Mouse (Mus musculus) stomach, embryonic 16.5 days (tissue): ENCODE results near the gene Usp45. TPM values are rescaled to one million over a fixed set of nuclear protein-coding genes. Genes with fewer than 3 reads are reported as not detected.
A peak's percentile ranks its signal among the peaks of the same experiment; 100 is the strongest.

Experiments
- ATAC-seq: fragments of 200-750 bp; cut with Nextera tagmentation; 2 replicates; pipeline ENCODE4 v1.8.0; 2017; ENCODE audit warnings: moderate number of reproducible peaks, moderate TSS enrichment; ENCODE audit not compliant: insufficient read depth, low FRiP score
- H3K27ac ChIP-seq: fragments of 300-500 bp; sonication (generic); 2 replicates; pipeline ENCODE4 v1.5.1; 2014; ENCODE audit warnings: low read length
- H3K27me3 ChIP-seq: fragments of 300-500 bp; sonication (generic); 2 replicates; pipeline ENCODE4 v1.6.1; 2014; ENCODE audit warnings: low read length, control low read depth, mixed read lengths; ENCODE audit not compliant: control insufficient read depth, insufficient read depth
- H3K36me3 ChIP-seq: fragments of 300-500 bp; sonication (generic); 2 replicates; pipeline ENCODE4 v1.6.1; 2014; ENCODE audit warnings: low read length; ENCODE audit not compliant: control insufficient read depth, insufficient read depth
- H3K4me1 ChIP-seq: fragments of 300-500 bp; sonication (generic); 2 replicates; pipeline ENCODE4 v1.6.1; 2014; ENCODE audit warnings: low read length, control low read depth, mixed read lengths; ENCODE audit not compliant: control insufficient read depth, insufficient read depth
- H3K4me2 ChIP-seq: fragments of 300-500 bp; sonication (generic); 2 replicates; pipeline ENCODE4 v1.6.1; 2014; ENCODE audit warnings: low read depth, low read length, mixed read lengths
- H3K4me3 ChIP-seq: fragments of 300-500 bp; sonication (generic); replicated peaks from 2 replicates; pipeline ENCODE4 v1.5.1; 2014; ENCODE audit warnings: mild to moderate bottlenecking, low read length
- H3K9ac ChIP-seq: fragments of 300-500 bp; sonication (generic); 2 replicates; pipeline ENCODE4 v1.6.1; 2014; ENCODE audit warnings: low read length
- H3K9me3 ChIP-seq: fragments of 300-500 bp; sonication (generic); replicated peaks from 2 replicates; pipeline ENCODE4 v1.6.1; 2016; ENCODE audit warnings: low read length, control low read depth; ENCODE audit not compliant: control insufficient read depth
- WGBS: fragments of 180-500 bp; shearing (Covaris S2); extraction: QIAGEN DNeasy Blood & Tissue Kit; methylation state at CpG from one replicate; pipeline ENCODE4 v1.1.7; 2014; 5-methylcytosine and 5-hydroxymethylcytosine counted together
- polyA plus RNA-seq: library from polyadenylated mRNA; unstranded; fragments of >200 nt; fragmentation: Nextera tagmentation; extraction: Ambion mirVana; gene quantifications from 2 replicates; pipeline ENCODE4 v1.2.1, GENCODE M21; 2015

The Usp45 gene
- polyA plus RNA-seq, 1 experiment from 2014 or later = 9.9 TPM

DNA sequence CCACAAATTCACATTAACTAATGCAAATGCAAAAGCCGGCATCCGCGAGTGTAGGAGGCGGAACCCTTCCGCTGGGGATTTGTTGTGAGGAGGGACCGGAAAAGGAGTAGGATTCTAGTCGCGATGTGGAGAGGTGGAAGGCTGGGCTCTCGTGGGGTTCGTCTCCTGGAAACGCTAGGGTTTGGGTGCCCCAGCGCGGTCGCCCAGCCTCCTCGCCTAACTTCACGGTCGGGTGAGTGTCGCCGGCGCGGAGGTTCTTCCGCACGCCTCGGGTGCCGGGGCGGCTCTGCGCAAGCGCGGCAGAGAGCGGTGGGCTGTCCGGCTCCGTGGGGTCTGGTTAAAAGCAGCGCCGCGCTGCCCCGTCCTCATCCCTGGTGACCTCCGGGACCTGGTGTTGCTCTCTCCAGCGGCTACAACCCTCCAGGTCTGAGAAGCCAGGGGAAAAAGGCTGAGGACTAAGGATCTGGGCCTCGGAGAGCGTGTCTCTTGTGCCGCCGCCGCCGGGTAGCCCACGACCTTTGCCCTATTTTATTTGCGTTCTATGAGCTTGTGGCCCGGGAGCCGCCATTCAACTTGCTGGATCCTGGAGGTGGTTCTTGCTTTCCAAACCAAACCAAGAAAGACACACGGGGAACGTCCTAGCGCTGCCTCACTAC lies 112.7 kb downstream of the Usp45 start, which contains the start of gene Coq3:
Coq3 (plus strand) TSS at position 109 of the 656 bp plus-strand sequence.
- H3K27me3 ChIP-seq = no peaks in the 10 kb centered on the region
- peak; percentile 91 for ATAC-seq
- under 1% methylated on average over 51 of the region's 51 CpGs for WGBS

DNA sequence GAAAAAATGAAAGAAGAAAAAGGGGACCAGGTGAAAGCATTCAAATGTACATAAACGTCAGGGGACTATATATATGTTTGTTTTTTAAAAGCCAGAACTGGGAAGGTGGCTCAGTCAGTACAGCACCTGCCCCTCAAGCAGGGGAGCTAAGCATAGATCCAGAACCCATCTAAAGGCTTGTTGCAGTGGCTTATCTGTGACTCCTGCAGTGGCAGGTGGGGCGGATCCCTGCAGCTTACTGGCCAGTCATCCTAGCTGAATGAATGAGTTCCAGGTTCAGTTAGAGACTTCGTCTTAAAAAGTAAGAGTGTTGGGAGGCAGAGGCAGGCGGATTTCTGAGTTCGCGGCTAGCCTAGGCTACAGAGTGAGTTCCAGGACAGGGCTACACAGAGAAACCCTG lies 115.8 kb downstream of the Usp45 start:
- H3K4me1 ChIP-seq = peaks cover 6% of the 10 kb centered on the region; the same call in 1 of the 2 replicates
- H3K9ac ChIP-seq = no peak overlapping the region
- H3K9me3 ChIP-seq = no peaks in the 10 kb centered on the region
- 90% methylated on average over 6 of the region's 6 CpGs for WGBS
- no peak overlapping the region for H3K4me3 ChIP-seq
- H3K36me3 ChIP-seq = no peaks in the 10 kb centered on the region
- H3K27me3 ChIP-seq = no peaks in the 10 kb centered on the region
- H3K27ac ChIP-seq = no peak overlapping the region
- ATAC-seq = no peak
- H3K4me2 ChIP-seq = no peak overlapping the region

More for the DNA sequence above, 112.7 kb downstream of the Usp45 start, which contains the start of gene Coq3:
- Histone ChIP-seq H3K36me3 (no peaks in the 10 kb centered on the region), H3K4me1 (peaks cover 6% of the 10 kb centered on the region; the same call in 1 of the 2 replicates), H3K4me3 (peak within 1 kb of the TSS; percentile 70), H3K9me3 (no peaks in the 10 kb centered on the region), H3K4me2 (peak within 1 kb of the TSS; percentile 86), H3K27ac (peak within 1 kb of the TSS; percentile 95), H3K9ac (peak within 1 kb of the TSS; percentile 72)

DNA sequence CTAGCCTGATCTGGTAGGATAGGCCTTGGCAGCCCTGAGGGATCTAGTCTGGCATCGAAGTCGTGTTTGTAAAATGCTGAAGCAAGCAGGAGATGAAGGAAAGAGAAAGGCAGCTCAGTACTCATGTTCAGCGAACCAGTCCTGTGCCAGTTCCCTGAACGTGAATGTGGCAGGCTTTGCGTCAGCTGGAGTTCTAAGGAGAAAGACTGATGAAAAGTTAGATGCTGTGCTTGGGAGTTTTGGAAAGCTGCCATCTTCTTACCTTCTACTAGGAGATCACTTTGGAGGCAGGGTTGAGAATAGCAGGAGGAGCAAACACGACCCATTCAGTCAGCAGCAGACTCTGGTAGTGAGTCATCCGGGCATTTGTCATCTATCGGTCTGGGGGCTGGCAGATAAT lies 118.9 kb downstream of the Usp45 start:
- no peak for ATAC-seq

More for the DNA sequence above, 118.9 kb downstream of the Usp45 start:
- H3K36me3 ChIP-seq = no peaks in the 10 kb centered on the region
- WGBS = 68% methylated on average over 8 of the region's 8 CpGs
- no peak overlapping the region for H3K9ac ChIP-seq
- H3K4me3 ChIP-seq = no peak overlapping the region
- H3K9me3 ChIP-seq = no peaks in the 10 kb centered on the region
- no peaks in the 10 kb centered on the region for H3K27me3 ChIP-seq
- H3K4me2 ChIP-seq = no peak overlapping the region
- H3K27ac ChIP-seq = no peak overlapping the region
- no peaks in the 10 kb centered on the region for H3K4me1 ChIP-seq

Other genes with a start within 250 kb of the Usp45 start
- gene Prdm13, start 81.2 kb upstream of the Usp45 start, polyA plus RNA-seq = not detected in 2 replicates
- gene Ccnc, start 39.5 kb upstream of the Usp45 start, polyA plus RNA-seq = 37.0 and 42.1 TPM in 2 replicates
- gene Tstd3, start 56 bp downstream of the Usp45 start, polyA plus RNA-seq = 13.9 and 15.2 TPM in 2 replicates
- 119 and 128 TPM in 2 replicates for gene Pnisr, start 80.4 kb downstream of the Usp45 start, polyA plus RNA-seq
- 14.8 and 15.7 TPM in 2 replicates for gene Coq3, start 112.5 kb downstream of the Usp45 start, polyA plus RNA-seq
- 3.9 and 4.1 TPM in 2 replicates for gene Faxc, start 164.2 kb downstream of the Usp45 start, polyA plus RNA-seq